Mouse (Mus musculus) midbrain, embryonic 14.5 days (tissue): ENCODE data around the gene Wdr27. TPM values are rescaled to one million over a fixed set of nuclear protein-coding genes. Genes with fewer than 3 reads are reported as not detected.

Experiments
- ATAC-seq: fragments of 200-750 bp; cut with Nextera tagmentation; 2 replicates; pipeline ENCODE4 v1.8.0; 2017; ENCODE audit warnings: moderate number of reproducible peaks, moderate library complexity; ENCODE audit not compliant: low FRiP score, low TSS enrichment
- DNase-seq: peaks from one replicate; pipeline ENCODE4 v3.0.0-alpha.2; 2015
- H3K27ac ChIP-seq: fragments of 300-500 bp; sonication (generic); replicated peaks from 2 replicates; pipeline ENCODE4 v1.5.1; 2014; ENCODE audit warnings: mild to moderate bottlenecking, low read depth, low read length, moderate library complexity
- H3K27me3 ChIP-seq: fragments of 300-500 bp; sonication (generic); 2 replicates; pipeline ENCODE4 v1.6.1; 2014; ENCODE audit warnings: low read length, control low read depth, mixed read lengths; ENCODE audit not compliant: control insufficient read depth, insufficient read depth
- H3K36me3 ChIP-seq: fragments of 300-500 bp; sonication (generic); 2 replicates; pipeline ENCODE4 v1.6.1; 2014; ENCODE audit warnings: low read length, control low read depth; ENCODE audit not compliant: control insufficient read depth, insufficient read depth
- H3K4me1 ChIP-seq: fragments of 300-500 bp; sonication (generic); 2 replicates; pipeline ENCODE4 v1.6.1; 2014; ENCODE audit warnings: mild to moderate bottlenecking, antibody characterized with exemption, low read length, control low read depth; ENCODE audit not compliant: control insufficient read depth, insufficient read depth
- H3K4me2 ChIP-seq: fragments of 300-500 bp; sonication (generic); 2 replicates; pipeline ENCODE4 v1.6.1; 2014; ENCODE audit warnings: mild to moderate bottlenecking, low read length, moderate library complexity
- H3K4me3 ChIP-seq: fragments of 300-500 bp; sonication (generic); replicated peaks from 2 replicates; pipeline ENCODE4 v1.5.1; 2014; ENCODE audit warnings: low read depth, low read length
- H3K9ac ChIP-seq: fragments of 300-500 bp; sonication (generic); replicated peaks from 2 replicates; pipeline ENCODE4 v1.6.1; 2014; ENCODE audit warnings: mild to moderate bottlenecking, low read length, moderate library complexity
- H3K9me3 ChIP-seq: fragments of 300-500 bp; sonication (generic); 2 replicates; pipeline ENCODE4 v1.6.1; 2016; ENCODE audit warnings: low read length, control low read depth, mixed read lengths; ENCODE audit not compliant: control insufficient read depth
- WGBS: fragments of 180-500 bp; shearing (Covaris S2); extraction: QIAGEN DNeasy Blood & Tissue Kit; methylation state at CpG from one replicate; pipeline ENCODE4 v1.1.7; 2014; 5-methylcytosine and 5-hydroxymethylcytosine counted together
- polyA plus RNA-seq: library from polyadenylated mRNA; unstranded; fragments of >200 nt; fragmentation: Nextera tagmentation; extraction: Ambion mirVana; gene quantifications from 2 replicates; pipeline ENCODE4 v1.2.1, GENCODE M21; 2014

The Wdr27 gene
- polyA plus RNA-seq, 1 experiment from 2014 or later, result 9.6 TPM

- Histone ChIP-seq H3K27ac (no peak overlapping the region), H3K36me3 (no peaks in the 10 kb centered on the region), H3K9me3 (no peaks in the 10 kb centered on the region), H3K4me2 (no peak overlapping the region), H3K4me3 (no peak overlapping the region), H3K4me1 (no peaks in the 10 kb centered on the region), H3K9ac (no peak overlapping the region), H3K27me3 (no peaks in the 10 kb centered on the region)
- peak; percentile 3 for DNase-seq
- no peak for ATAC-seq
- WGBS, result 69% methylated on average over 5 of the region's 5 CpGs
These were observed 118.0 kb downstream of the Wdr27 start for GRCm38 (mm10) chr17:14824938-14825337.

- Histone ChIP-seq H3K9ac (no peak overlapping the region), H3K9me3 (no peaks in the 10 kb centered on the region), H3K4me3 (no peak overlapping the region), H3K4me1 (no peaks in the 10 kb centered on the region), H3K27ac (no peak overlapping the region), H3K4me2 (no peak overlapping the region), H3K36me3 (no peaks in the 10 kb centered on the region), H3K27me3 (no peaks in the 10 kb centered on the region)
- 74% methylated on average over 2 of the region's 2 CpGs for WGBS
- ATAC-seq, result no peak
- no peak for DNase-seq
These were observed 125.0 kb downstream of the Wdr27 start for GRCm38 (mm10) chr17:14817975-14818374.

DNA sequence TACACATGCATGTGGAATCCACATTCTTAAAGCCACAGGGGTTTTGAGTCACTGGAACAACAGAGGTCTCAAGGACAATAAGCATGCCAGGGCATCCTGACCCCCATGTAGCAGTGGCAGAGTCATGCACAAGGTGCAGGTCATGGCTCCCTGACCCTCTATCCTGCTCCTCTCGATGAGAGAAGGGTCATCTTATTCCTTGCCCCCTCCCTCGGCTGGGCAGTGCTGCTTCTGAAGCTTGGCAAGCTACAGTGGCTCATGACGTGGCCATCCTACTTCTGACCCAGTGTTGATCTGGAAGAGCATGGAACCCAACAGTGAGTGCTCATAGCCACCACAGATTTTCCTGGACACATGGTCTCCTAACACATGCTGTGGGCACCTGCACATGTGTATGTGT is 126.9 kb downstream of the Wdr27 start:
- Histone ChIP-seq H3K4me1 (no peaks in the 10 kb centered on the region), H3K4me2 (no peak overlapping the region), H3K9me3 (no peaks in the 10 kb centered on the region), H3K27me3 (no peaks in the 10 kb centered on the region), H3K36me3 (no peaks in the 10 kb centered on the region), H3K9ac (no peak overlapping the region), H3K4me3 (no peak overlapping the region), H3K27ac (no peak overlapping the region)
- DNase-seq (no peak), ATAC-seq (no peak)
- 67% methylated on average over 3 of the region's 3 CpGs for WGBS

DNA sequence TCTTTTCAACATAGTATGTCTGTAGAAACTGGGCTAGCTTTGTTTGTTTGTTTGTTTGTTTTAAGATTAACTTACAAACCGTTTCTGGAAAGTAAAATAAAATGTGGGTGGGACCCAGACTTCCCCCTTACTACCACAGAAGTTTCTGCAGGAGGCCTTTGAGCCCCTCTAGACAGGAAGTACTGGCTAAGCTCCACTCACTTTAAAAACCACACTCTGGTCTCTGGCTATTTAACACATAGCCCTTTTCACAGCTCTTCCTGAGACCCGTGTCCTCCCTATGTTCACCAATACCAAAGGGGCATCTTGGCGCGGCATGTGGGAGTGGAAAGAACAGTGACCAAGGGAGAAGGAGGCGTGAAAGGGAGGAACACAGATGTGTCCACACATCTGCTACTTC is 127.7 kb downstream of the Wdr27 start:
- WGBS, result 77% methylated on average over 5 of the region's 5 CpGs
- Histone ChIP-seq H3K36me3 (no peaks in the 10 kb centered on the region), H3K9ac (no peak overlapping the region), H3K9me3 (no peaks in the 10 kb centered on the region), H3K4me1 (no peaks in the 10 kb centered on the region), H3K4me2 (no peak overlapping the region), H3K4me3 (no peak overlapping the region), H3K27me3 (no peaks in the 10 kb centered on the region), H3K27ac (no peak overlapping the region)
- ATAC-seq (no peak), DNase-seq (no peak)

DNA sequence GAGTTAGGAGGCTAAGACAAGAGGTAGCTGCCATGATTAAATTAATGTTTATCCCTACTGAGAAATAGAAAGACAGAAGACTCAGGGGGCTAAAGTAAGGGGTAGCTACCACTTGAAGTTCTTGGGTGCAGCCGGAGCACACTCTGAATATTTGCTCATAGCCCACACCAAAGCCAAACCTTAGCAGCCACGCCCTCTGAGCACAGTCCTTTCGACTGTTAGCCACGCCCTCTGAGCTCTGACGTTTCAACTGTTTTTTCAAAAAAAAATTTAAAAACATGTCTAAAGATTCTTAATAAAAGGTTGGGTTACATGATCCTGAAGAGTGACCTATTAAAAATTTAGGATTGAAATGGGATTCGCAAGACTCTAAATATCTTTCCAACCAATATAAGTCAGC is 130.3 kb downstream of the Wdr27 start:
- DNase-seq, result no peak

GRCm38 (mm10) chr17:14812033-14812432 is 130.9 kb downstream of the Wdr27 start:
- Histone ChIP-seq H3K9ac (no peak overlapping the region), H3K4me3 (no peak overlapping the region), H3K27ac (no peak overlapping the region), H3K36me3 (no peaks in the 10 kb centered on the region), H3K4me2 (no peak overlapping the region), H3K4me1 (no peaks in the 10 kb centered on the region), H3K9me3 (no peaks in the 10 kb centered on the region), H3K27me3 (no peaks in the 10 kb centered on the region)
- WGBS, result 86% methylated on average over 8 of the region's 8 CpGs
- ATAC-seq (no peak), DNase-seq (no peak)

More for the DNA sequence above, 130.3 kb downstream of the Wdr27 start:
- H3K9me3 ChIP-seq, result no peaks in the 10 kb centered on the region
- no peaks in the 10 kb centered on the region for H3K36me3 ChIP-seq
- H3K4me3 ChIP-seq, result no peak overlapping the region
- no peaks in the 10 kb centered on the region for H3K27me3 ChIP-seq
- H3K4me2 ChIP-seq, result no peak overlapping the region
- 91% methylated on average over 6 of the region's 6 CpGs for WGBS
- H3K27ac ChIP-seq, result no peak overlapping the region
- H3K9ac ChIP-seq, result no peak overlapping the region
- no peaks in the 10 kb centered on the region for H3K4me1 ChIP-seq
- no peak for ATAC-seq

DNA sequence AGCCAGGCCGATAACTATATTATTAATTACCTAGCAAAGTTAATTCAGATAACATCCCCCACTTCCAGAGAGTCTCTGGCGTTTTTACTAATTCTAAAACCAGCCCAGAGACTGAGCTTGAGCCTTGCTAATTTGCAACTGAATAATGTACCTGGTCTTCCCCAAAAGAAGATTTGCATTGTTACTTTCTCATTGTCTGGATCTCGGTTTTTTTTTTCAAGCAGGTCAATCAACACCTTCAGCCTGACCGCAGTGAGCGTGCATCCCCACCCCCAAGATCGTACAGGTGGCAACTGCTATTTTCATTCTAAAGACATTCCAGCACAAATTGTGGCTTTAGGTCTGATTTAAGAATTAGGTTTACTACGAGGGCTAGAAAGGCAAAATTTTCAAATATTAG is 136.2 kb downstream of the Wdr27 start:
- no peaks in the 10 kb centered on the region for H3K27me3 ChIP-seq
- H3K4me2 ChIP-seq, result no peak overlapping the region
- DNase-seq (no peak), ATAC-seq (no peak)
- H3K9ac ChIP-seq, result no peak overlapping the region
- H3K4me1 ChIP-seq, result no peaks in the 10 kb centered on the region
- no peaks in the 10 kb centered on the region for H3K36me3 ChIP-seq
- H3K27ac ChIP-seq, result no peak overlapping the region
- H3K9me3 ChIP-seq, result no peaks in the 10 kb centered on the region
- 86% methylated on average over 7 of the region's 7 CpGs for WGBS
- H3K4me3 ChIP-seq, result no peak overlapping the region

DNA sequence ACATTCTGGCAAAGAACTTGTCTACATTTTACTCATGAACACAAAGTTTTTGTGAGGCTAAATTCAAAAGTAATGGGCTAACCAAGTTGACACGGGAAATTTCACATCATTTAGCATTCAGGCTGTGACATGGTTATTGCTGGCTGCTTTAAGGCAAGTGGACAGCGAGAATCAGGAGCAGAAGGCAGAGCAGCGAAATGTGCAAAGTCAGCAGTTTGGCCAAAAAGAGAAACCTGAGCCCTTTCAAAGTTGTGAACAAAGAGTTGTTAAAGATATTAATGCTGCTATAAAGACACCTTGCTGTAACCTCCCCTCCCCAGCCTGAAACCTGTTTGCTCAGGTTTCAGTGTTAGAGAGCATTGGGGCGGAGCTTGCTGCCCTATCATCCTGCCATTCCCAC is 143.7 kb downstream of the Wdr27 start:
- Histone ChIP-seq H3K4me3 (no peak overlapping the region), H3K36me3 (no peaks in the 10 kb centered on the region), H3K4me1 (no peaks in the 10 kb centered on the region), H3K27ac (no peak overlapping the region), H3K9ac (no peak overlapping the region), H3K27me3 (no peaks in the 10 kb centered on the region), H3K4me2 (no peak overlapping the region), H3K9me3 (no peaks in the 10 kb centered on the region)
- 90% methylated on average over 4 of the region's 4 CpGs for WGBS
- no peak for ATAC-seq
- no peak for DNase-seq

- DNase-seq (no peak), ATAC-seq (no peak)
- WGBS, result 94% methylated on average over 4 of the region's 4 CpGs
- Histone ChIP-seq H3K9me3 (peaks cover 6% of the 10 kb centered on the region; the same call in 1 of the 2 replicates), H3K9ac (no peak overlapping the region), H3K27me3 (no peaks in the 10 kb centered on the region), H3K27ac (no peak overlapping the region), H3K4me3 (no peak overlapping the region), H3K36me3 (no peaks in the 10 kb centered on the region), H3K4me2 (no peak overlapping the region), H3K4me1 (no peaks in the 10 kb centered on the region)
These were observed 147.9 kb downstream of the Wdr27 start for GRCm38 (mm10) chr17:14795074-14795473.
